Mouse (Mus musculus) T-helper 17 cell (primary cell): ENCODE data around the gene Chrm4.

Experiments
- in situ Hi-C, 2 experiments: fragments of 300-600 bp; cut with MboI, MseI; formaldehyde crosslinking; loops; 1 replicate in 1 of 2; 2 replicates in 1 of 2; pipeline ENCODE4 v1.15.1; 2025; ENCODE audit warnings: high pct_unique_total_duplicates in 2 of 2

The Chrm4 gene

GRCm38 (mm10) chr2:91939303-91939935, 12.4 kb downstream of the Chrm4 start:
- in situ Hi-C loops = no loop called here

DNA sequence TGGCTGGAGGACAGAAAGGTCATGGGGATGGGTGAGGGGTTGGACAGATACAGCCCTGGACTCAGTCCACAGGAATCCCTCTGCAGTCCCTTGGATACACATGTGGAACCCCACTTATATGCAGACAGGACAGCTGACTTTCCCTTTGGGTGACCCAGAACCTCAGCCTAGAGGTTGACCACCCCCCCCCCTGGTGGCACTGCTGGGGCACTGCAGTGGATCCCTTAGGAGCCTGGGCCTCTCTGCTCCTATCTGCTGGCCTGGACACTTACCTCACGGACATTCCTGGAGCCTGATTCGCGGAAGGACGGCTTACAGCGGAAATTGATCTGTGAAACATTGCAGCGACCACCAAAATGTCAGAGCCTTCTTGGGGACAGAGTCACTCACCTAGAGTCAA, 15.3 kb downstream of the Chrm4 start:
- in situ Hi-C loops = no loop called here

DNA sequence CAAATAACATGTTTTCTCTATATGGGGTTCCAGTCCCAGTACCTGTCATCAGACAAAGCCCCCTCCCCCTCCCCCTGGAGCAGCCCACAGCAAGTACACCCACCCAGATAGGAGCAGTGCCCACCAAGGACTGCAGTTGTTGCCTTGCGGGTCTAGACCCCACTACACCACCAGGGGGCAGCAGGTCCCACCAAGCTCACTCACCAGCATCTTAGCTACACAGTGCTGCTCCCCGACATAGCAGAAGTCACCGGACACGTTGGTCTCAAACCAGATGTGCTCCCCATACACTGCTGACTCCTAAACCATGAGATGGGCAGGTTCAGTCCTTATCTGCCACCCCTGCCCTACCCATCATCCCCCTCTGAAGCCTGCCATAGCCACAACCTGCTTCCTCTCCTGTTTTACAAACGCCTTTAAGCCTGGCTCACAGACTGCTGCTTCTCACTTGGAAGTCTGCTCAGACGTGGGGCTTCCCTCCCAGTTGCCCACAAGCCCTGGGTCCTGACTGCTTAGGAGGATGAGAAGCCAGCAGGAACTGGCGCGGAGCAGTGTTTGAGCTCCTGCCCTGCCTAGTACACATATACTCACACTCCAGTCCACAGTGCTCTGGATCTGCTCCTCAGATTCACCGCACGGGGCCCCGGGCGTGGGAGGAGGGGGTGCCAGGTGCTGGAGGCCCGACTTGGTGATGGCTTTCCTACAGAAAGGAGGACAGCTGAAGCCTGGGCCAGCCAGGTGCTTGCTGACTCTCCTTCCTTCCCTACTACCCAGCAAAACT, 17.3 kb downstream of the Chrm4 start:
- in situ Hi-C loops = no loop called here

DNA sequence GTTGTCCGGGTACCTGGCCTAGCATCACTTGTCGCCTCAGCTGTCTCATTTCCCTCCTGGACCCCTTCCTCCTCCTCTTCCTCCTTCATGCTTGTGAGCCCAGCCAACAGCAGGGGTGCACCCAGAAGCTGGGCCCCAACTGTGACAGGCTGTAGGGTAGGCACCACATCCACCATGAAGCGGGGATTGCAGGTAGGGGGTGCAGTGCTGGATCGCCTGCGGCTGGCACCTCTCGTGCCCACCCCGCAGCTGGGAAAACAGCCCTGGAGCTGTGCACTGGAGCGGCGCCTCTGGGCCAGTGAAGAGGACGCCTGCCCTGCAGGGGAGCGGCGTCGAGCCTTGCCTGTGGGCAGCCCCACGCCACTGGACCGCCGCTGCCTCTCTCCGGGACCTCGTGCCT, 18.4 kb downstream of the Chrm4 start, which contains the start of gene Gm9821:
Gm9821 (plus strand) TSS at position 221 of the 400 bp plus-strand sequence.
- in situ Hi-C loops = no loop called here

DNA sequence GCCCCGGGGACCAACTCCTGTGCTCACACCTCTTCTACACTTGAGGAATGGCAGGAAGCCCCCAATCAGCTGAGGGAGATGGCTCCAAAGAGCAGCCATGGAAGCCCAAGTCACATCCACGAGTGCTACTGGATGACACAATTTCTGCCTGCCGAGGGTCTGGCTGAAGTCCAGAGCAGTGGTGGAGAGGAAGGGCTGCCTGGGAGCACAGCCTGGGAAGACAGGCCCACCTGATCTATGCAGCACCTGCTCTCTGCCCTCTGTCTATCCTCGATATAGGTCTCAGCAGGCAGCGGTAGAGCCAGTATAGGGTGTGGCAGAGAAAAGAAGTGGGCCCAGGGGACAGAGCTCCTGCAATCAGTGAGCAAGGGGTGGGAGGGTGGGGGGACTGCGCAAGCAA, 19.8 kb downstream of the Chrm4 start:
- in situ Hi-C loops = no loop called here

- in situ Hi-C loops = no loop called here
These were observed 20.5 kb downstream of the Chrm4 start for GRCm38 (mm10) chr2:91947397-91948150.

GRCm38 (mm10) chr2:91948151-91948509, 21.1 kb downstream of the Chrm4 start:
- in situ Hi-C loops = no loop called here

- in situ Hi-C loops = no loop called here
These were observed 21.8 kb downstream of the Chrm4 start for GRCm38 (mm10) chr2:91948792-91949241.

DNA sequence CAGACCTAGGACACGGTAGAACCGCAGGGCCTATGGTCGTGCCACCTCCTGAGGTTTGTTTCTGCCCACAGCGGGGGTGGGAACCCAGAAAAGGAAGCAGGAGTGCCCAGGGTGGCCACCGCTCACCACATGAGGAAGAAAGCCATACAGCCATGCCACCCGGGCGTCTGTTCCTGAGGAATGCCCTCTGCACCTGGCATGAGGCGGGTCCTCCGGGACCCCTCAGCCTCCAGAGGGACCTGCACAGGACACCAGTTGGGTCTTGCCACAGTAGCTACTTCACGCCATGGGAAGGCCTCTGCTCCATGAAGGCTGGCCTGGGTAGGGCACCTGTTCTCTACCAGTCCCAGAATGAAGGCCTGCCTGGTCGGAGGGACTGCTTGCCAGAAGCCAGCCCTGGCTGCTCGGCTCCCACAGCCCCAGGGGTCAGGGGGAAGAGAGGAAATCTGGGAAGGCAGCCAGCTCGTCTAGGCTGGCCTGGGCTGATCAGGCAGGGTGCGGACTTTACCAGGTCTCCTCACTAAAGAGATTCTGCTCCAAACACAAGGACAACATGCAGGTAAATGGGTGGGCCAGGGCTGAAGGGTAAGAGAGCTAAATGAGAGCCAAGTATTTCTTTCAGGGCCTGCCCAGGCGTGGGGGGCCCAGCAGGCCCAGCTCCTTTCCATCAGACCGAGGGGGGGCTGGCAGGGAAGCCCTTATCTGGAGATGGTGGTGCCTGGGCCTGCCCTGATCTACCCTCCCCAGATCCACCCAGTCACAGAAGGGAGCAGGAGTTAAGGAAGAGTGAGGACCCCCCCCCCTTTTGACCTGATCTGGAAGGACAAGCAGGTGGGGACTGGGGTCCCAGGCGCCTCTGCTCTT, 22.6 kb downstream of the Chrm4 start:
- in situ Hi-C loops = loop anchor here (25.0 kb wide), 2 partner anchors 1412 to 1488 kb away; no protein-coding TSS in a partner anchor

GRCm38 (mm10) chr2:91950275-91951085, 23.4 kb downstream of the Chrm4 start:
- in situ Hi-C loops = loop anchor here (25.0 kb wide), 2 partner anchors 1413 to 1487 kb away; no protein-coding TSS in a partner anchor

DNA sequence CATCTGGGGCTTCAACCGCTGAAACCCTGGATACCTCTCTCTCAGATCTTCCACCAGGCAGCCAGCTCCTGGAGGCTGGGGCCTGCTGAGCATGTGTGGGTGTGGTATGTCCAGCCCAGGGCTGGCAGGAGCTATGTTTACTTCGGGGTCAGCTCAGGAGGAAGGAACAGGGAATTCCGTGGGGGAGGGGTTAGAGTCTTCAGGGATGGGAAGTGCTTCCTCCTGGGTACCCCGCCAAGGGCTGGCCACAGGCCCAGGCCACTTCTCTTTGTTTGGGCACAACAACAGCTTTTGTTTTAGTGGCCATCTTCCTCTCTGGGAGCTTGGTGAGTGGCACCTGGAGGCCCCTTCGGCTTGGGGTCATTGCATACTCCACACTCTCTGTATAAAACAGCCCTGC, 26.8 kb downstream of the Chrm4 start:
- in situ Hi-C loops = loop anchor here (25.0 kb wide), 2 partner anchors 1417 to 1483 kb away; no protein-coding TSS in a partner anchor

GRCm38 (mm10) chr2:91955121-91955591, 28.1 kb downstream of the Chrm4 start:
- in situ Hi-C loops = loop anchor here (25.0 kb wide), 2 partner anchors 1418 to 1482 kb away; no protein-coding TSS in a partner anchor

DNA sequence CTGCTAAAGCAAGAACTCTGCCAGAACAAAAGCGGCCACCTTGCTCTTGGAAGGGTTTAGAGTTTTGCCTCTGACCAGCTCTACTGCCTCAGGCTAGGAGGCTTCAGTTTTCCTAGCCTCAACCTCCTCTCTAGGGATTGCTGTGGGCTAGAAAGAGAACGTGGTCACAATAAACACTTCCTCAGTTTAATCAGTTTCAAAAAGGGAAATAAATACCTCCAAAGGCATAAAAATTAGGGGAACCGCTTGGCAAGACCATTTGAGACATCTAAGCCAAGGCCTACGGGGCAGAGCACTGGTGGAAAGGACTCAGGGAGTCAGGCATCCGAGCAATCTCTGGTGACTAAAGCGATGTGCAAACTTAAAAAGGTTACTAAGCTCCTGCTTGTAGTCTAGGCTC, 28.8 kb downstream of the Chrm4 start:
- in situ Hi-C loops = loop anchor here (25.0 kb wide), 2 partner anchors 1419 to 1481 kb away; no protein-coding TSS in a partner anchor

- in situ Hi-C loops = loop anchor here (25.0 kb wide), 2 partner anchors 1420 to 1480 kb away; no protein-coding TSS in a partner anchor
These were observed 30.0 kb downstream of the Chrm4 start for GRCm38 (mm10) chr2:91957096-91957495.

- in situ Hi-C loops = loop anchor here (25.0 kb wide), 2 partner anchors 1421 to 1479 kb away; no protein-coding TSS in a partner anchor
These were observed 31.0 kb downstream of the Chrm4 start for GRCm38 (mm10) chr2:91958049-91958448.

DNA sequence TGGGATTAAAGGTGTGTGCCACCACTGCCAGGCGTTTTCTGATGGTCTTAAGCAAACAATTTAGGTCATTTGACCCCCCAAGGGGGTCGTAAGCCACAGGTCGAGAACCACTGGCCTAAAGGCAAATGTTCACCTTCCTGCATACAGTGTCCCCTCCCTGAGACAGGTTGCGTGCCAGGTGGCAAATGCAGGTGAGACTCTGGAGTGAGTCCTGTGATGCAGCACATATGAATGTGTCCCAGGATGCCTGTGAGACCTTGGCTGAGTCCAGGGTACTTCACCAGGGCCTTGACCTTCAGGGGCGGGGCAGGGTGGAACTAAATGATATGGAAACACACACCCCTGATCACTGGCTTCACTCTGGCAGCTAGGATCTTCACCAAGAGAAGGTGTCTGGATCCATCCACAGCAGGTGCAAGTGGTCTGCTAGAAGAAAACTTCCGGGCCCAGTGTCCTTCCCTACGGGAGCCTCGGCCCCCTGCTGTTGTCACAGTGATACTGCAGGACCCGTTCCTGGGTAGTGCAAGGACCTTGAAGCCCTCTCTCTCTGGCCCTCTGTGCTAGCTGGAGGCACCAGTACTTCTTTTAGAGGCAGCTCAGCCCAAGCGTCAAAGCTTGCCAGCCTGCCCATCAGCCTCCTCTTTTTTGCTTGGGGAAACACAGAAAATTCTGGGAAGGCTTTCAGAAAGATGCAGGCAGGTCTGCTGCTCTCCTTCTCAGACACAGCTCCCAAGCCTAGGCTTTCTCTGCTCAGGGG, 31.8 kb downstream of the Chrm4 start:
- in situ Hi-C loops = loop anchor here (25.0 kb wide), 2 partner anchors 1422 to 1478 kb away; no protein-coding TSS in a partner anchor

DNA sequence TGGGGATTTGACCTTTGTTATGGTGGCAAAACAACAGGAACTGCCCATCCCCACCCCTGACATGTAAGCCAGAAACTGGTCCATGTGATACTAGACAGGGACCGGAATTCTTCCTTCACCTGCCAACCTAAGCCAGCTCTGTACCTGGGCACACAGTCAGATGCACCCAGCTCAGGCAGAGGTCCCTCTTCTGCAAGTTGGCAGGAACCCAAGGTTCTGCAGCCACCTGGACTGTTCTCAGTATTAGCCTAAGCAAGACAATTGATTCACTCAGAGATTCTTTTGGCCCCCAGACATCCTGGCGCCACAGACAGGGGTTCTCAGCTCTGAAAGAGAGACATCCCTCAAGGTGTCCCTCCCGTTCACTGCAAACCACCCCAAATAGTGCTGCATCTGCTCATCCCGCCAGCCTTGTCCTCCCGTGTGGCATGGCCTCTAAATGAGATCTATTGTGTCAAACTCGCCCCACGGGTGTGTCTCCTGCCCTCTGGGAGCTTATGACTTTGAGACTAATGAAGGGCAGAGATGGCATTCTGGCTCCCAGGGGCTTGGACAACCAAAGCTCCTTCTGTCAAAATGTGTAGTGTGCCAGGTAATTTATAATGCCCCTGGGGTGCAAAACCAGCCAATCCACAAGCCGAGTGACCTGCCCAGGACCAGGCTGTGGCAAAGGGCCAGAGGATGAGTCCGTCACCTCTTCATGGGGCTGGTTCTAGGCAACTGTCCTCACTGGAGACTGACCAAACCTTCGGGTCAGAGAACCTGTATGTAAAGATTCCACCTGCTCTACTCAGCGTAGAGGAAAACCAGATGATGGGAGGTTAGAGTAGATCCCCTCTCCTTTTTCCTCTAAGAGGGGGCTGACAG, 32.7 kb downstream of the Chrm4 start:
- in situ Hi-C loops = loop anchor here (25.0 kb wide), 2 partner anchors 1422 to 1478 kb away; no protein-coding TSS in a partner anchor

- in situ Hi-C loops = loop anchor here (25.0 kb wide), 2 partner anchors 1423 to 1477 kb away; no protein-coding TSS in a partner anchor
These were observed 33.4 kb downstream of the Chrm4 start for GRCm38 (mm10) chr2:91960459-91960858.
